Mouse (Mus musculus): ENCODE results near the gene C530008M17Rik.

GRCm38 (mm10) chr5:76772831-76773230, 116.5 kb downstream of the C530008M17Rik start:
- TF ChIP-seq POLR2A (IDR thresholded peaks at IDR 0.05; ENCODE audit: borderline replicate concordance, extremely low read depth, low read depth, low read length) = no peak
- no peak for TF ChIP-seq CTCF (IDR thresholded peaks at IDR 0.05; ENCODE audit: insufficient read depth, low read length)

Data from lung, adult 2 months (tissue).